In genomic region chr19:35974681-35975080, GRCm38 (mm10) we compare ENCODE assay signal across 17 mouse cellular contexts.
"Had no signal": no experiment of that assay in that cellular context is flagged by ENCODE, and none has a peak within 500 bp of the region (broad histone marks: within the 10 kb centered on the region; RNA-seq: fewer than 3 reads in every experiment).

No protein-coding gene starts in this region.

- H3K4me3 ChIP-seq: midbrain, embryonic 10.5 days; midbrain, embryonic 12.5 days; myocyte; neural tube, embryonic 13.5 days; neural tube, embryonic 15.5 days; stomach, embryonic 15.5 days had no signal

- DNase-seq: liver, postnatal 0 days; lung, embryonic 14.5 days; lung, postnatal 10 days; lung, postnatal 4 days; midbrain, embryonic 14.5 days; retina, postnatal 1 day; right cerebral cortex, postnatal 14 days; thymus, adult 2 months; thymus, postnatal 25 days; thymus, postnatal 4 days had no signal

- H3K27ac ChIP-seq: midbrain, embryonic 10.5 days; midbrain, embryonic 12.5 days; neural tube, embryonic 13.5 days; neural tube, embryonic 15.5 days; stomach, embryonic 15.5 days; stomach, postnatal 0 days had no signal
